ENCODE assay signal across 23 mouse cellular contexts in genomic region chr6:77011001-77011400, GRCm38 (mm10).
"Had no signal": no experiment of that assay in that cellular context is flagged by ENCODE, and none has a peak within 500 bp of the region (broad histone marks: within the 10 kb centered on the region; RNA-seq: fewer than 3 reads in every experiment).

No protein-coding gene starts in this region.

- H3K27ac ChIP-seq: intestine, embryonic 15.5 days; limb, embryonic 10.5 days; limb, embryonic 13.5 days; liver, embryonic 12.5 days; liver, embryonic 15.5 days; lung, embryonic 15.5 days; midbrain, embryonic 10.5 days; midbrain, embryonic 13.5 days; neural tube, embryonic 13.5 days; stomach, postnatal 0 days had no signal

- DNase-seq: kidney, adult 11 months; kidney, adult 9 months; kidney, postnatal 14 days; kidney, postnatal 4 days; liver; lung, adult 18-20 months; lung, postnatal 10 days; lung, postnatal 36 days; retina, postnatal 1 day; right cerebral cortex, postnatal 4 days; thymus, postnatal 36 days had no signal

- H3K4me3 ChIP-seq: intestine, embryonic 15.5 days; limb, embryonic 10.5 days; limb, embryonic 13.5 days; liver, embryonic 12.5 days; liver, embryonic 15.5 days; lung, embryonic 15.5 days; megakaryocyte, embryonic 14.5 days; midbrain, embryonic 10.5 days; midbrain, embryonic 13.5 days; myocyte; neural tube, embryonic 13.5 days had no signal

- H3K27me3 ChIP-seq: intestine, embryonic 15.5 days; limb, embryonic 13.5 days; liver, embryonic 12.5 days; liver, embryonic 15.5 days; lung, embryonic 15.5 days; megakaryocyte, embryonic 14.5 days; midbrain, embryonic 13.5 days; neural tube, embryonic 13.5 days had no signal

- H3K36me3 ChIP-seq: intestine, embryonic 15.5 days; limb, embryonic 10.5 days; limb, embryonic 13.5 days; liver, embryonic 12.5 days; liver, embryonic 15.5 days; lung, embryonic 15.5 days; midbrain, embryonic 10.5 days; midbrain, embryonic 13.5 days; neural tube, embryonic 13.5 days had no signal

- H3K4me1 ChIP-seq: intestine, embryonic 15.5 days; limb, embryonic 10.5 days; limb, embryonic 13.5 days; liver, embryonic 12.5 days; liver, embryonic 15.5 days; lung, embryonic 15.5 days; megakaryocyte, embryonic 14.5 days; midbrain, embryonic 10.5 days; midbrain, embryonic 13.5 days; neural tube, embryonic 13.5 days had no signal
